Mouse (Mus musculus): Measurements from ENCODE around the gene Ywhaq.

DNA sequence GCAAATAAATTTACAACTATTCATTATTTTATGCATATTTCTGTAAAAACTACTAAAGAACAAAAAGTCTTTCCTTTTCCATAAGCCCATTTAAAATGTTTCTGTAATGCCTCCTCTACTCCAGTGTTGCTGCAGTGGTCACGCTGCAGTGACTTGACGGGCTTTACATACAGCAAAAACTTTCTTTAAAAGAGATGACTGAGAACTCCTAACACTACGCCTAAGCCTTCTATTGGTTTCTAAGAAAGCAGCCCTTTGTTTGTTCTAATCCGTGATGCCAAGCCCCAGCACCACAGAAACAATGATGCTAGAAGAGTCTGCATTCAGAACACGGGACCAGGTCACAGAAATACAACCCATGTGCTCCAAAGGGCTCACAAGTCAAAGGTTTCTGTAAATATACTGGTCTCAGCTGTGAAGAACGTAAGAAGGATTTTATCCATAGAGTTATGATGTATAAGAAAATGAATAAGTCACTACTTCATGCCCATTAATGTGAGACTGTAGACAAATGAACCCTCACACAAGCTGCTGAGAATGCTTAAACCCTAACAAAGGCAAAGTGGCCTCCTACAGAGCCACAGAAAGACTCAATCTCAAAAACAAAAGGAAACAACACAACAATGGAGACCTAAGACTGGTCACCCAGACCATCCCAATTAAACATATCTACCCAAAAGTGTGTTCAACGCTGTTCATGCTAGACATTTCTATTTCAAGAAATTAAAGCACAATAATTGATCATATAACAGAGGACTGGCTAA lies 67.1 kb downstream of the Ywhaq start:
- TF ChIP-seq CTCF (IDR thresholded peaks at IDR 0.05; ENCODE audit: low read depth, low read length) = no peak
- no peak for TF ChIP-seq POLR2A (IDR thresholded peaks at IDR 0.05; ENCODE audit: borderline replicate concordance, low read depth, low read length)
